Mouse (Mus musculus) megakaryocyte, embryonic 14.5 days (primary cell): Measurements from ENCODE around the gene Grip1.

Experiments
- FLI1 ChIP-seq: IDR thresholded peaks from 2 replicates; pipeline ENCODE4 v1.6.1; 2012; ENCODE audit warnings: low read length, inconsistent platforms, mixed read lengths
- GATA1 ChIP-seq: IDR thresholded peaks from 3 replicates; pipeline ENCODE4 v1.6.1; 2012; ENCODE audit warnings: mixed read lengths, low read length, inconsistent platforms, borderline replicate concordance

- TF ChIP-seq GATA1 (no peak), FLI1 (no peak)
These were observed 366.1 kb downstream of the Grip1 start for GRCm38 (mm10) chr10:119819740-119820139.
